Mouse (Mus musculus) E14TG2a.4 (cell line): ENCODE data around the gene Syk.

Experiments used
- H3K27me3 ChIP-seq: 2 replicates; pipeline ENCODE4 v1.6.1; 2014; ENCODE audit warnings: low read length, control low read depth; ENCODE audit not compliant: insufficient read depth
- H3K36me3 ChIP-seq: 2 replicates; pipeline ENCODE4 v1.6.1; 2014; ENCODE audit warnings: low read length, control low read depth; ENCODE audit not compliant: insufficient read depth
- H3K4me1 ChIP-seq: replicated peaks from 2 replicates; pipeline ENCODE4 v1.6.1; 2014; ENCODE audit warnings: low read depth, low read length, control low read depth
- H3K4me3 ChIP-seq: replicated peaks from 2 replicates; pipeline ENCODE4 v1.5.1; 2014; ENCODE audit warnings: mild to moderate bottlenecking, low read length
- H3K9me3 ChIP-seq: 2 replicates; pipeline ENCODE4 v1.6.1; 2014; ENCODE audit warnings: low read length, control low read depth
- CTCF ChIP-seq: conservative IDR thresholded peaks from 2 replicates; pipeline ENCODE4 v1.5.1; 2014; ENCODE audit warnings: low read length
- NANOG ChIP-seq: IDR thresholded peaks from 2 replicates; pipeline ENCODE4 v1.6.1; 2014; ENCODE audit warnings: borderline replicate concordance, low read length, mixed read lengths
- POU5F1 ChIP-seq: IDR thresholded peaks from 2 replicates; pipeline ENCODE4 v1.6.1; 2014; ENCODE audit warnings: low read length, borderline replicate concordance

The Syk gene

DNA sequence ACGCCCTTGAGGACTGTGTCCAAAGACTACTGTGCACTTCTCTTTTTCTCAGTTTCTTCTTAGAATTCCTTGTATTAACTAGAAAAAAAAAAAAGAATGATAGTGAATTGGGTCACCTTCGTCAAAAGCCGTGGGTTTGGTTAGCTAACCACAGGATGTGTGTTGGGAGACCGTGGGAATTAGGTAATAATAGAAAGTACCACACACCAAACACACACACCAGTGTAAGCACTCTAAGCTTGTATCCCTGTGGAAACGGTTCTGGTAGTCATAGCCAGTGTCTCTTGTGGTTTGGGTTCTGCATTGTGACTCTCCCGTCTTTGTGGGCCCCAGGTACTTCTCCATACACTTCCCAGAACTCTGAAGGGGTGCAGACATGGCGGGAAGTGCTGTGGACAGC, 27.5 kb downstream of the Syk start:
- Histone ChIP-seq H3K27me3 (no peaks in the 10 kb centered on the region), H3K36me3 (peaks cover 74% of the 10 kb centered on the region), H3K4me3 (no peak overlapping the region), H3K9me3 (no peaks in the 10 kb centered on the region), H3K4me1 (peaks cover 8% of the 10 kb centered on the region)
- TF ChIP-seq CTCF (no peak), NANOG (no peak), POU5F1 (no peak)

DNA sequence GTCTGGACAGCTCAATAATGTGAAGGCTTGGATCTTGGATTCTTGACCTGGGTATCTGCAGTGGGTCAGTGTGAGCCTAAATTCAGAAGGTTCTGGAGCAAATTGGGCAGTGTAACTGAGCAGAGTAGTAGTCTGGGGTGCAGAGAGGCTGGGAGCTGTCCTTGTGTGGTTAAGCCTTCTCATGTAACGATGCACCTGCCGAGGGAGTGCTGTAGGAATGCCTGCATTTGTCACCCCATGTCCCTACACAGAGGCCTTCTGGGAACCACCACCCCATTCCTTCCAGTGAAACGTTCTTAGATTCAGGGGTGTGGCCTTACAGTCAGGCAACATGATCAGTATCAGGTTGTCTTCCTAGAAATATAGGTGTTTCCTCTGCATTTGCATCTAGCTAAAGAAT, 30.3 kb downstream of the Syk start:
- Histone ChIP-seq H3K9me3 (no peaks in the 10 kb centered on the region), H3K27me3 (no peaks in the 10 kb centered on the region), H3K4me3 (no peak overlapping the region), H3K36me3 (peaks cover 94% of the 10 kb centered on the region), H3K4me1 (peaks cover 16% of the 10 kb centered on the region)
- no peak for TF ChIP-seq CTCF
- no peak for TF ChIP-seq POU5F1
- no peak for TF ChIP-seq NANOG

DNA sequence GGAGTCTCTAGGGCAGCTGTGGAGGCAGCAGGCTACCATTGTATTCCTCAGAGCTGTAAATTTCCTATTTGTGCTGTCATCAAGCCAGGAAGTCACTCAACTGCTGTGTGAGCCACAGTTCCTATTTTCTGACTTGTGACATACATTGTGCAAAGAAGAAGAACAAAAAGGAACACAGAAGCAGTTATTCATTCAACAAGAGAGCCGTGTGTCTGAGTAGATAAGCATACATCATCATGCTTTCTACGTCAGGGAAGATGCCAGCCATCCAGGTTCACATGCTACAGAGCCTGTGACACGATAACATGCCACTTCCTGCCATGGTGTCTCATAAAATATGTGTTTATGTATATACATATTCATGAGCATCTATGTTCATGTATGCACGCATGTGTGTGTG, 32.1 kb downstream of the Syk start:
- H3K36me3 ChIP-seq, result peaks cover 95% of the 10 kb centered on the region
- no peaks in the 10 kb centered on the region for H3K27me3 ChIP-seq
- no peaks in the 10 kb centered on the region for H3K9me3 ChIP-seq
- no peak for TF ChIP-seq POU5F1
- no peak for TF ChIP-seq NANOG
- TF ChIP-seq CTCF, result no peak
- peaks cover 13% of the 10 kb centered on the region for H3K4me1 ChIP-seq
- H3K4me3 ChIP-seq, result no peak overlapping the region

DNA sequence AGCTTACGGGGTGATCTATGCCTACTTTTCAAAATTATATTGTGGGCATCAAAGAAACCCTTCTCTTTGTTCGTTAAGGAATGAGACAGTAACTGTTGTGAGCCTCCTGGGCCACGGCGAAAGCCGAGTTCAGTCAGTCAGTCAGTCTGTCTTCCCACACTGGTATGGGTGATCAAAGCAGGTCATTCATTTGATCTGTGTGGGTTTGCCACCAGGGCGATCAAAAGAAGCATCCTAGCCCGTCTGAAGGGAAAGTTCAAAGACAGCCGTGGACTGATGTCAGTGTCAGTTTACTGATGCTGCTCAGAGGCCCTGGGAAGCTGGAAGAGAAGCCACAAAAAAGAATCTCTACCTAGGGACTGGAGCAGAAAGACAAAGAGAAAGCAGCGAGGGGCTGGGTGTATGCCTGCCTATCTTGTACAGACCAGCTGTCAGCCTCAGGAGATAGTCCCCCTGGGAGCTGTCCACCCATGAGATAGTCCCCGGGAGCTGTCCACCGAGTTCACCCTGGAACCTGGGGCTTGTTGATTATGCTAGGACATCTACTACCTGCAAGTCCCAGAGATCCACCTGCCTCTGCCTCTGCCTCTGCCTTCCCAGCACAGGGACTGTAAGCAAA, 34.2 kb downstream of the Syk start:
- Histone ChIP-seq H3K27me3 (no peaks in the 10 kb centered on the region), H3K4me1 (peaks cover 10% of the 10 kb centered on the region), H3K4me3 (no peak overlapping the region), H3K36me3 (peaks cover 94% of the 10 kb centered on the region), H3K9me3 (no peaks in the 10 kb centered on the region)
- TF ChIP-seq NANOG (no peak), POU5F1 (no peak), CTCF (no peak)

DNA sequence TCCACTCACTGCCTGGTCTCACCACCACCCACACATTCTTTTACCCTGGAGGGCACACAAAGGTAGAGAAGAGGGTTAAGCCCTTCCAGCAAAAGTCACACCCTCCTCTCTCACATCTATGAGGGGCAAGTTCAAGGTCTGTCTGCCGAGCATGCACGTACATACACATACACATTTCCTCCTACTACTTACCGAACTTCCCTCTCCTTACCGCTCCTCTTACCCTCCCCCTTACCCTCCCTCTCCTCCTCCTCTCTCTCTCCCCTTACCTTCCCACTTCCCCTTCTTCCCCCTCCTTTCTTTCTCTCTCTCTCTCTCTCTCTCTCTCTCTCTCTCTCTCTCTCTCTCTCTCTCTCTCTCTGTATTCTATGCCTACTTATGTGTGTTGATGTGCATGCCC, 35.6 kb downstream of the Syk start:
- Histone ChIP-seq H3K9me3 (no peaks in the 10 kb centered on the region), H3K36me3 (peaks cover 94% of the 10 kb centered on the region), H3K4me1 (peaks cover 10% of the 10 kb centered on the region), H3K27me3 (no peaks in the 10 kb centered on the region), H3K4me3 (no peak overlapping the region)
- TF ChIP-seq NANOG (no peak), CTCF (no peak)

DNA sequence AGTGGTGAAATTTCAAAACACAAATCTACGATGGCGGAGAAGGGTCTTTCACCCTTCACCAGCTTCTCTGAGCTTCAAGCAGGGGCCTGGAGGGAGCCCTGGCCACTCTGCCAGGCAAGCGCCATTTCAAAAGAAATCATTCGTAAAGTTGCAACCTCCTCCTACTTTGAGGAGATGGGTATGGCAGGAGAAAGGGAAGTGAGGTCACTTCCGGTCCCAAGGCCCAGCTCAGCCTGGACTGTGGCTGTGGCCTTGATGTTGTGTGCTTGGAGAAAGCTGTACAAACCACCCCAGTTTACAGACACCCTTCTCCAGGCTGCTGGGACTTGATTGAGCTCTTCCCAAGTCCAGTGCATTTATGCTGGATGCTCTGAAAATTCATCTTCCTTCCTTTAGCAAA, 36.5 kb downstream of the Syk start:
- H3K4me3 ChIP-seq, result no peak overlapping the region
- H3K9me3 ChIP-seq, result no peaks in the 10 kb centered on the region
- no peaks in the 10 kb centered on the region for H3K27me3 ChIP-seq
- TF ChIP-seq POU5F1 (no peak), NANOG (no peak), CTCF (no peak)
- peaks cover 93% of the 10 kb centered on the region for H3K36me3 ChIP-seq
- H3K4me1 ChIP-seq, result peaks cover 11% of the 10 kb centered on the region

DNA sequence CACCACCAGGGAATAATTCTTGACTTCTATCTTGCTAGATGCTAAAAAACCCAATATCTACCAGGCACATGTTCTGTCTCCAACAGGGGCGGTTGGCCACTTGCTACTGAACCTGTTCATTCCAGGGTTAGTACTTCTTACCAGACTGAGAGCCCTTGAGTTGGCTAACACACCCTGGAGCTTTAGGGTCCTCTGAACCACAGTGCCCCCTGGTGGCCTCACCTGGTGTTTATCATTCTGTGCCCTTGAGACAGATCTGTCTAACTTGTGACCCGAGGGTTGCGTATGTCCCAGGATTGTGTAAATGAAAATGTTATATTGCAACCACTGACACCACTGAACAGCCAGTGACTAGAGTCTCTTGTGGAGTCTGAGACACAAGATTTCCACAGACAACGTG, 41.1 kb downstream of the Syk start:
- TF ChIP-seq CTCF (peak; percentile 65), POU5F1 (no peak), NANOG (no peak)
- Histone ChIP-seq H3K36me3 (peaks cover 88% of the 10 kb centered on the region), H3K4me3 (no peak overlapping the region), H3K9me3 (peaks cover 4% of the 10 kb centered on the region), H3K27me3 (no peaks in the 10 kb centered on the region), H3K4me1 (peaks cover 14% of the 10 kb centered on the region)

DNA sequence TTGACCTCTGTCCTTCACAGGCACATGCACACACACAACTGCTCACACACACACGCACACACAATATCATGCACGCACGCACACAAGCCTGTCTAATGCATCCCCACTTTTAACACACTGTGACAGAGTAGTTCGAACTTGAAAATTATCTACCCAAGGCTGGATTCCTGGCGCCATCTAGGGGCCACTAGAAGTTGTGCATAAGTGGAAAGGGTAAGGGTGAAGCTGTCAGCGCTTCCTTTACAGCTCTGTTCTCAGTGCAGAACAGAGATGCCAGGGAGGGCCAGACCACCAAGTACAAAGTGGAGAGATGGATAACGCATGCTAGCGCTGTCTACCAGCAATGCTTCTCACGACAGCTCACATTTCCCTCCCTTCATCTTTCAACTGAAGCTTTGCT, 45.6 kb downstream of the Syk start:
- TF ChIP-seq CTCF (peak; percentile 72), POU5F1 (no peak), NANOG (no peak)
- H3K36me3 ChIP-seq, result peaks cover 87% of the 10 kb centered on the region
- no peaks in the 10 kb centered on the region for H3K27me3 ChIP-seq
- no peak overlapping the region for H3K4me3 ChIP-seq
- H3K9me3 ChIP-seq, result peaks cover 6% of the 10 kb centered on the region
- H3K4me1 ChIP-seq, result peaks cover 15% of the 10 kb centered on the region

DNA sequence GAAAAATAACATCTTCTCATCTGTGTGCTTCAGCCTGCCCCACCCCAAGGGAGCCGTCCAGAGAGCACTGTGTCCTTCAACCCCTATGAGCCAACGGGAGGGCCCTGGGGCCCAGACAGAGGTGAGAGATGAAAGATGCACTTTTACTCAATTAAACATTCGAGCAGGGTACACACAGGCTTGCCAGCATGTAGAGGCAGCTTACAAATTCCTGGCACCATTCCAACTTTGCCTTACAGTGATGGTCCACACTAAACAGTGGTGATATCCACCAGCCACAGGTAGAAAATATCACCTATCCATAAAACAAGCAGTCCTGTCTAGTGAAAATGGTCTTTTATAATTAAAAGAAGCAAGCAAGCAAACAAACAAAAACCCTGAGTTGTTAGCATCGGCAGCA, 48.7 kb downstream of the Syk start:
- Histone ChIP-seq H3K9me3 (peaks cover 6% of the 10 kb centered on the region), H3K36me3 (peaks cover 88% of the 10 kb centered on the region), H3K4me1 (peaks cover 15% of the 10 kb centered on the region), H3K27me3 (no peaks in the 10 kb centered on the region), H3K4me3 (no peak overlapping the region)
- TF ChIP-seq POU5F1, result no peak
- TF ChIP-seq NANOG, result no peak
- no peak for TF ChIP-seq CTCF
